Mouse (Mus musculus) olfactory bulb, adult 2 months (tissue): Measurements from ENCODE around the gene Lipe. TPM values are rescaled to one million over a fixed set of nuclear protein-coding genes. Genes with fewer than 3 reads are reported as not detected.

Source experiments
- H3K27ac ChIP-seq: fragments of 200-500 bp; 2 replicates; pipeline ENCODE4 v1.5.1; 2012; ENCODE audit warnings: low read depth, low read length; ENCODE audit not compliant: insufficient read depth
- H3K4me1 ChIP-seq: fragments of 200-500 bp; 2 replicates; pipeline ENCODE4 v1.6.1; 2012; ENCODE audit warnings: low read length; ENCODE audit not compliant: control insufficient read depth, insufficient read depth
- H3K4me3 ChIP-seq: fragments of 200-500 bp; 2 replicates; pipeline ENCODE4 v1.5.1; 2012; ENCODE audit warnings: mild to moderate bottlenecking, low read depth, low read length, moderate library complexity; ENCODE audit not compliant: insufficient read depth
- CTCF ChIP-seq: fragments of 200-500 bp; IDR thresholded peaks from 2 replicates; pipeline ENCODE4 v1.5.1; 2012; ENCODE audit warnings: low read depth, mild to moderate bottlenecking, low read length, moderate library complexity; ENCODE audit not compliant: insufficient read depth
- POLR2A ChIP-seq: fragments of 200-500 bp; IDR thresholded peaks from 2 replicates; pipeline ENCODE4 v1.6.1; 2012; ENCODE audit warnings: mild to moderate bottlenecking, low read depth, low read length, moderate library complexity; ENCODE audit not compliant: insufficient read depth
- WGBS: fragments of 180-500 bp; shearing (Covaris S2); methylation state at CpG from one replicate; pipeline ENCODE4 v1.1.7; 2018; 5-methylcytosine and 5-hydroxymethylcytosine counted together
- polyA plus RNA-seq: library from polyadenylated mRNA; stranded (reverse); fragments of >200 nt; gene quantifications from 2 replicates; pipeline ENCODE4 v1.2.4, GENCODE M21; 2012; ENCODE audit warnings: low replicate concordance; ENCODE audit not compliant: missing spikeins, insufficient read depth, insufficient read length

The Lipe gene
- polyA plus RNA-seq, 1 experiment = not detected

GRCm38 (mm10) chr7:25363151-25363550 lies 35.4 kb downstream of the Lipe start:
- WGBS = 86% methylated on average over 19 of the region's 19 CpGs
- TF ChIP-seq POLR2A (no peak), CTCF (no peak)
- H3K4me1 ChIP-seq = peaks cover 25% of the 10 kb centered on the region
- H3K27ac ChIP-seq = no peak overlapping the region
- H3K4me3 ChIP-seq = no peak overlapping the region

- no peak overlapping the region for H3K27ac ChIP-seq
These were observed 39.7 kb downstream of the Lipe start for GRCm38 (mm10) chr7:25358721-25359206.

GRCm38 (mm10) chr7:25348861-25349260 lies 49.6 kb downstream of the Lipe start:
- Histone ChIP-seq H3K4me1 (no peaks in the 10 kb centered on the region), H3K4me3 (no peak overlapping the region), H3K27ac (no peak overlapping the region)
- 85% methylated on average over 8 of the region's 8 CpGs for WGBS
- TF ChIP-seq CTCF (no peak), POLR2A (no peak)

More at GRCm38 (mm10) chr7:25358721-25359206, 39.7 kb downstream of the Lipe start:
- WGBS = 59% methylated on average over 19 of the region's 19 CpGs
- Histone ChIP-seq H3K4me1 (peaks cover 6% of the 10 kb centered on the region; the same call in 1 of the 2 replicates), H3K4me3 (no peak overlapping the region)
- TF ChIP-seq POLR2A (no peak), CTCF (no peak)

GRCm38 (mm10) chr7:25341000-25341784 lies 57.3 kb downstream of the Lipe start:
- Histone ChIP-seq H3K27ac (no peak overlapping the region), H3K4me1 (peaks cover 10% of the 10 kb centered on the region), H3K4me3 (no peak overlapping the region)
- TF ChIP-seq CTCF (no peak), POLR2A (no peak)
- WGBS = 67% methylated on average over 20 of the region's 20 CpGs

- H3K27ac ChIP-seq = no peak overlapping the region
- peaks cover 10% of the 10 kb centered on the region for H3K4me1 ChIP-seq
- no peak overlapping the region for H3K4me3 ChIP-seq
- TF ChIP-seq CTCF (no peak), POLR2A (no peak)
- 89% methylated on average over 9 of the region's 9 CpGs for WGBS
These were observed 59.2 kb downstream of the Lipe start for GRCm38 (mm10) chr7:25339329-25339728.

GRCm38 (mm10) chr7:25334472-25334871 lies 64.0 kb downstream of the Lipe start:
- TF ChIP-seq CTCF (no peak), POLR2A (no peak)
- Histone ChIP-seq H3K4me3 (no peak overlapping the region), H3K27ac (no peak overlapping the region), H3K4me1 (no peaks in the 10 kb centered on the region)
- 78% methylated on average over 12 of the region's 12 CpGs for WGBS

- Histone ChIP-seq H3K27ac (no peak overlapping the region), H3K4me3 (no peak overlapping the region), H3K4me1 (no peaks in the 10 kb centered on the region)
- 31% methylated on average over 16 of the region's 16 CpGs for WGBS
- TF ChIP-seq POLR2A (no peak), CTCF (peak; percentile 76)
These were observed 64.8 kb downstream of the Lipe start for GRCm38 (mm10) chr7:25333596-25334307.

Other genes starting within 250 kb of the Lipe start
- gene Pou2f2, start 219.0 kb downstream of the Lipe start, polyA plus RNA-seq = not detected in 2 replicates
- gene Dedd2, start 178.1 kb downstream of the Lipe start, polyA plus RNA-seq = not detected in 2 replicates
- not detected in 2 replicates for gene Zfp526, start 177.3 kb downstream of the Lipe start, polyA plus RNA-seq
- not detected in 2 replicates for gene Gsk3a, start 160.9 kb downstream of the Lipe start, polyA plus RNA-seq
- gene Erf, start 147.9 kb downstream of the Lipe start, polyA plus RNA-seq = not detected in 2 replicates
- 41.9 TPM in 1 of 2 replicates, not detected in the other for gene Cic, start 131.0 kb downstream of the Lipe start, polyA plus RNA-seq
- not detected in 2 replicates for gene Pafah1b3, start 100.7 kb downstream of the Lipe start, polyA plus RNA-seq
- gene Prr19, start 97.3 kb downstream of the Lipe start, polyA plus RNA-seq = not detected in 2 replicates
- not detected in 2 replicates for gene Tmem145, start 92.6 kb downstream of the Lipe start, polyA plus RNA-seq
- not detected in 2 replicates for gene Megf8, start 81.5 kb downstream of the Lipe start, polyA plus RNA-seq
- not detected in 2 replicates for gene Cnfn, start 29.0 kb downstream of the Lipe start, polyA plus RNA-seq
- gene Cxcl17, start 14.2 kb upstream of the Lipe start, polyA plus RNA-seq = not detected in 2 replicates
- not detected in 2 replicates for gene Ceacam1, start 78.9 kb upstream of the Lipe start, polyA plus RNA-seq
- not detected in 2 replicates for gene Ceacam2, start 141.1 kb upstream of the Lipe start, polyA plus RNA-seq
- not detected in 2 replicates for gene Erich4, start 217.2 kb upstream of the Lipe start, polyA plus RNA-seq
- not detected in 2 replicates for gene Dmac2, start 220.7 kb upstream of the Lipe start, polyA plus RNA-seq
- gene B3gnt8, start 227.9 kb upstream of the Lipe start, polyA plus RNA-seq = not detected in 2 replicates